In the genomic region with DNA sequence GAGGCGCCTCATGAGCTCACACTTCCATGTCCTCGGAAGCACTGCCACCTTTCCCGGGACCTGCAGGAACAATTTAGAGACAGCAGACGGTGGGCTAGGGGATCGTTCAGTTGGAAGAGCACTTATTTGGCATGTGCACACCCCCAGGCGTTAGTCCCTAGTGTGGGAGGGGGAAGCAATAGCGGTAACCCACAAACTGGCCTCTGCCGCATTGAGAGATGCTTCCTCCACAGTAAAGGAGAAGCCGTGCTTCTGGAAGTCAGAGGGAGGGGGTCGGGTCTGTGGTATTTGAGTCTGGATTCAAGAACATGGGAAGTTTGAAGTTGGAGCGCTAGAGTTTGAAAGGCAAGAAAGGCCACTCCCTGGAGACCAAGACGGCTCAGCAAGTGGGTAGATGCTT, we compare ENCODE assay signal across 31 mouse cellular contexts. TPM values are rescaled to one million over a fixed set of nuclear protein-coding genes. Genes with fewer than 3 reads are reported as not detected.
DNase-seq lines count a peak whose midpoint lies in the region; ATAC-seq and TF ChIP-seq lines count a peak whose summit lies in the region.
"Had no signal": no experiment of that assay in that cellular context is flagged by ENCODE, and none has a peak within 500 bp of the region (broad histone marks: within the 10 kb centered on the region; RNA-seq: fewer than 3 reads in every experiment).

No protein-coding gene starts in this region.

- WGBS in heart, embryonic 13.5 days = 48% methylated on average over 12 of the region's 12 CpGs
- 37% methylated on average over 12 of the region's 12 CpGs for WGBS in lung, embryonic 16.5 days

- no peak for ATAC-seq in heart, embryonic 13.5 days (ENCODE audit: extremely low read depth, insufficient number of reproducible peaks, low FRiP score, low TSS enrichment)
- ATAC-seq in lung, embryonic 16.5 days (ENCODE audit: low read depth) = no peak
- ATAC-seq: forebrain, embryonic 15.5 days; inflammation-experienced regulatory T-cells, adult 6 months; midbrain, embryonic 13.5 days had no signal

- no peak for DNase-seq in heart, adult 18-20 months
- no peak for DNase-seq in lung, postnatal 14 days
- peak; percentile 10 for DNase-seq in brain, embryonic 14.5 days (ENCODE audit: low read depth)
- no peak for DNase-seq in thymus, postnatal 0 days (ENCODE audit: low spot score)
- no peak for DNase-seq in adrenal gland, adult 8-10 months
- DNase-seq: adrenal gland, postnatal 36 days; cerebellum, adult 8-10 months; cerebellum, postnatal 25 days; heart, adult 2 months; heart, postnatal 4 days; kidney, adult 18-20 months; kidney, postnatal 10 days; lung, embryonic 14.5 days; lung, postnatal 36 days; right cerebral cortex, postnatal 14 days had no signal

- H3K27ac ChIP-seq in heart, embryonic 13.5 days (replicated peaks) = no peak overlapping the region
- no peak overlapping the region for H3K27ac ChIP-seq in lung, embryonic 16.5 days (ENCODE audit: low read length)
- H3K27ac ChIP-seq: embryonic facial prominence, embryonic 12.5 days; forebrain, embryonic 10.5 days; forebrain, embryonic 15.5 days; heart, adult 2 months; hindbrain, embryonic 14.5 days; liver, embryonic 15.5 days; midbrain, embryonic 13.5 days; neural tube, embryonic 13.5 days had no signal

- H3K4me2 ChIP-seq in heart, embryonic 13.5 days = peak overlapping the region; percentile 28
- peak overlapping the region; percentile 1; the same call in 1 of the 2 replicates for H3K4me2 ChIP-seq in lung, embryonic 16.5 days (ENCODE audit: low read depth, low read length)
- H3K4me2 ChIP-seq: embryonic facial prominence, embryonic 12.5 days; forebrain, embryonic 15.5 days; hindbrain, embryonic 14.5 days; liver, embryonic 15.5 days; lung, embryonic 14.5 days; midbrain, embryonic 13.5 days; neural tube, embryonic 13.5 days had no signal

- peak overlapping the region; percentile 47; the same call in 1 of the 2 replicates for H3K9ac ChIP-seq in heart, embryonic 13.5 days
- H3K9ac ChIP-seq in lung, embryonic 16.5 days (ENCODE audit: low read length) = no peak overlapping the region
- H3K9ac ChIP-seq: embryonic facial prominence, embryonic 12.5 days; forebrain, embryonic 15.5 days; hindbrain, embryonic 14.5 days; liver, embryonic 15.5 days; lung, embryonic 14.5 days; midbrain, embryonic 13.5 days; neural tube, embryonic 13.5 days had no signal

- no peak for TF ChIP-seq POLR2A in brain, embryonic 14.5 days (IDR thresholded peaks at IDR 0.05; ENCODE audit: borderline replicate concordance, extremely low read depth, insufficient read depth, insufficient read length, poor library complexity, severe bottlenecking)

- no peaks in the 10 kb centered on the region for H3K36me3 ChIP-seq in heart, embryonic 13.5 days
- no peaks in the 10 kb centered on the region for H3K36me3 ChIP-seq in lung, embryonic 16.5 days (ENCODE audit: control insufficient read depth, insufficient read depth, low read length)
- H3K36me3 ChIP-seq: embryonic facial prominence, embryonic 12.5 days; forebrain, embryonic 10.5 days; forebrain, embryonic 15.5 days; liver, embryonic 15.5 days; midbrain, embryonic 13.5 days; neural tube, embryonic 13.5 days had no signal

- H3K9me3 ChIP-seq in heart, embryonic 13.5 days = no peaks in the 10 kb centered on the region
- H3K9me3 ChIP-seq in lung, embryonic 16.5 days (ENCODE audit: control insufficient read depth, low read length) = no peaks in the 10 kb centered on the region
- H3K9me3 ChIP-seq: embryonic facial prominence, embryonic 12.5 days; forebrain, embryonic 10.5 days; forebrain, embryonic 15.5 days; liver, embryonic 15.5 days; midbrain, embryonic 13.5 days; neural tube, embryonic 13.5 days had no signal

- no peak for TF ChIP-seq CTCF in brain, embryonic 14.5 days (IDR thresholded peaks at IDR 0.05; ENCODE audit: borderline replicate concordance, extremely low read depth, insufficient read depth, insufficient read length)

- H3K27me3 ChIP-seq in heart, embryonic 13.5 days (replicated peaks) = no peaks in the 10 kb centered on the region
- H3K27me3 ChIP-seq in lung, embryonic 16.5 days (ENCODE audit: control insufficient read depth, insufficient read depth, low read depth, low read length) = no peaks in the 10 kb centered on the region
- H3K27me3 ChIP-seq: embryonic facial prominence, embryonic 12.5 days; forebrain, embryonic 15.5 days; liver, embryonic 15.5 days; midbrain, embryonic 13.5 days; neural tube, embryonic 13.5 days had no signal

- H3K4me3 ChIP-seq in heart, embryonic 13.5 days = no peak overlapping the region
- no peak overlapping the region for H3K4me3 ChIP-seq in lung, embryonic 16.5 days (ENCODE audit: low read length)
- H3K4me3 ChIP-seq: embryonic facial prominence, embryonic 12.5 days; forebrain, embryonic 10.5 days; forebrain, embryonic 15.5 days; heart, adult 2 months; liver, embryonic 15.5 days; midbrain, embryonic 13.5 days; neural tube, embryonic 13.5 days had no signal

- H3K4me1 ChIP-seq in heart, embryonic 13.5 days = peaks cover 18% of the 10 kb centered on the region
- H3K4me1 ChIP-seq in lung, embryonic 16.5 days (replicated peaks; ENCODE audit: control insufficient read depth, insufficient read depth, low read length) = no peaks in the 10 kb centered on the region; the same call in 1 of the 2 replicates
- H3K4me1 ChIP-seq: forebrain, embryonic 15.5 days; midbrain, embryonic 13.5 days; neural tube, embryonic 13.5 days had no signal

RNA-seq across cellular contexts. Expression of a gene that starts 9.2 kb away (rescaled TPM):
- not detected in 2 replicates for polyA plus RNA-seq in heart, embryonic 13.5 days (2015; fragmentation: Nextera tagmentation; extraction: Ambion mirVana)
- not detected for total RNA-seq in heart, adult 18-20 months (2021)
- not detected in 2 replicates for polyA plus RNA-seq in lung, embryonic 16.5 days (2015; fragmentation: Nextera tagmentation; extraction: Ambion mirVana)
- not detected in 2 replicates for polyA plus RNA-seq in brain, embryonic 14.5 days (2012; rRNA removed)
- 0.23 TPM in 1 of 2 replicates, not detected in the other for polyA plus RNA-seq in thymus, postnatal 0 days (2015; fragmentation: Nextera tagmentation; extraction: Ambion mirVana)
- 10 to 100 TPM in 1 of 4 experiments, 1 to 10 TPM in 2, not detected in 1; 3.1 to 22.6 (median 9.1) TPM for total RNA-seq in adrenal gland, adult 8-10 months (2022)
- total RNA-seq: heart, adult 2 months; left cerebral cortex, postnatal 10 days; liver, adult 2 months; megakaryocyte-erythroid progenitor cell, adult 5-6 weeks had no signal
- polyA plus RNA-seq: embryonic facial prominence, embryonic 12.5 days; forebrain, embryonic 10.5 days; forebrain, embryonic 15.5 days; heart, embryonic 16.5 days; hindbrain, embryonic 14.5 days; inflammation-experienced regulatory T-cells, adult 6 months; limb, embryonic 11.5 days; liver, adult 2 months; liver, embryonic 15.5 days; midbrain, embryonic 13.5 days; neural tube, embryonic 13.5 days; stomach, embryonic 14.5 days had no signal

RNA-seq across cellular contexts. Expression of a gene that starts 46.8 kb away (rescaled TPM):
- polyA plus RNA-seq in heart, embryonic 13.5 days (2015; fragmentation: Nextera tagmentation; extraction: Ambion mirVana) = 19.9 and 21.7 TPM in 2 replicates
- under 1 TPM; 0.64 to 0.99 TPM for total RNA-seq in heart, adult 18-20 months (2021)
- 27.9 and 28.5 TPM in 2 replicates for polyA plus RNA-seq in lung, embryonic 16.5 days (2015; fragmentation: Nextera tagmentation; extraction: Ambion mirVana)
- polyA plus RNA-seq in brain, embryonic 14.5 days (2012; rRNA removed) = 12.8 and 20.1 TPM in 2 replicates
- 9.4 and 11.3 TPM in 2 replicates for polyA plus RNA-seq in thymus, postnatal 0 days (2015; fragmentation: Nextera tagmentation; extraction: Ambion mirVana)
- 10 to 100 TPM in 1 of 4 experiments, 1 to 10 TPM in 3; 3.5 to 10.2 (median 6.3) TPM for total RNA-seq in adrenal gland, adult 8-10 months (2022)

RNA-seq across cellular contexts. Expression of a gene that starts 47.1 kb away (rescaled TPM):
- polyA plus RNA-seq in heart, embryonic 13.5 days (2015; fragmentation: Nextera tagmentation; extraction: Ambion mirVana) = 707 and 780 TPM in 2 replicates
- 100 to 1,000 TPM; 464 to 493 TPM for total RNA-seq in heart, adult 18-20 months (2021)
- polyA plus RNA-seq in lung, embryonic 16.5 days (2015; fragmentation: Nextera tagmentation; extraction: Ambion mirVana) = 1,101 and 1,112 TPM in 2 replicates
- 714 and 763 TPM in 2 replicates for polyA plus RNA-seq in brain, embryonic 14.5 days (2012; rRNA removed)
- 1,382 and 1,420 TPM in 2 replicates for polyA plus RNA-seq in thymus, postnatal 0 days (2015; fragmentation: Nextera tagmentation; extraction: Ambion mirVana)
- 100 to 1,000 TPM; 875 to 953 (median 912) TPM for total RNA-seq in adrenal gland, adult 8-10 months (2022)

RNA-seq across cellular contexts. Expression of a gene that starts 53.0 kb away (rescaled TPM):
- 26.5 and 31.1 TPM in 2 replicates for polyA plus RNA-seq in heart, embryonic 13.5 days (2015; fragmentation: Nextera tagmentation; extraction: Ambion mirVana)
- total RNA-seq in heart, adult 18-20 months (2021) = 10 to 100 TPM; 20.2 to 23.9 TPM
- 28.5 and 34.2 TPM in 2 replicates for polyA plus RNA-seq in lung, embryonic 16.5 days (2015; fragmentation: Nextera tagmentation; extraction: Ambion mirVana)
- polyA plus RNA-seq in brain, embryonic 14.5 days (2012; rRNA removed) = 14.5 and 16.9 TPM in 2 replicates
- polyA plus RNA-seq in thymus, postnatal 0 days (2015; fragmentation: Nextera tagmentation; extraction: Ambion mirVana) = 38.2 and 43.5 TPM in 2 replicates
- 10 to 100 TPM; 22.0 to 28.1 (median 24.7) TPM for total RNA-seq in adrenal gland, adult 8-10 months (2022)
